Mouse (Mus musculus): ENCODE results near the gene Pde8a. TPM values are rescaled to one million over a fixed set of nuclear protein-coding genes. Genes with fewer than 3 reads are reported as not detected.

Gene Pde8a
- polyA plus RNA-seq, 1 experiment, result not detected

DNA sequence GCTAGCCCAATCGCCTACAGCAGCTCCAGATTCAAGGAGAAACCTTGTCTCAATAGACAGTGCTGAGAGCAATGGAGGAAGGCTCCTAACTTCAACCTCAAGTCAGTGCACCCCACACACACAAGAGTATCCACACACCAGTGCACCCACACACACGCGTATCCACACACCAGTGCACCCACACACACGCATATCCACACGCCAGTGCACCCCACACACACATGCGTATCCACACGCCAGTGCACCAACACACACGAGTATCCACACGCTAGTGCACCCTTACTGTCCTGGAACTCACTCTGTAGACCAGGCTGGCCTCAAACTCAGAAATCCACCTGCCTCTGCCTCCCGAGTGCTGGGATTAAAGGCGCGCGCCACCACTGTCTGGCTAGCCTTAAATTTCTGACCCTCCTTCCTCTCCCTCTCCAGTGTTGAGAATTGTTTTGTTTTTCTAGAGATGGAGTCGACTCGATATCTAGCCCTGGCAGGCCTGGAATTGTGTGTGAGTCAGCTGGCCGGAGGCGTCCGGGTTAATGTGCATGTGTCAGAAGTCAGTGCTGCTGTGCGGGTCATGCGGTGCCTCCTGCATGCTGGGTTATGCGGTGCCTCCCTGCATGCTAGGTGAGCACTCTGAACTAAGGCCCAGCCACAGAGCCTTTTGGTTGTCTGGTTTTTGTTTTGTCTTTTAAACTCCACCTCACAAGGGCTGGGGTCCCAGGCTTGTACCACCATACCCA is 124.6 kb downstream of the Pde8a start:
- no peak for TF ChIP-seq GATA1 (IDR thresholded peaks at IDR 0.05; ENCODE audit: low read length)

DNA sequence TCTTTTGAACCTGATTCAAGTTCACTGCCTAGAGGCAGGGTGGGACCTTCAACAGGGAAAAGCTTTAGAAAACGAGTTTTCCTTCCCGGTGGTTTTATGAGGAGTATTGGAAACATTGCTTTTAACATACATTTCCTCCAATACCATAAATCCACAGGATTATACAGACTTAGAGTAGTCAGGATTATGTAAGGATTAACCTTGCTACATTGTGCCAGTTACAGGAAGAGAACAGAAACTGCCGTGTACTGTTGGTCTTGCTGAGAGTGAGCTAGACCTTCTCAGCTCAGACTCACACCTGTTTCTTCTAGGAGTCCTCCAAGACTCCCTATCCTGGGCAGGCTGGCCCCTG is 125.1 kb downstream of the Pde8a start:
- TF ChIP-seq GATA1 (IDR thresholded peaks at IDR 0.05; ENCODE audit: low read length), result no peak

DNA sequence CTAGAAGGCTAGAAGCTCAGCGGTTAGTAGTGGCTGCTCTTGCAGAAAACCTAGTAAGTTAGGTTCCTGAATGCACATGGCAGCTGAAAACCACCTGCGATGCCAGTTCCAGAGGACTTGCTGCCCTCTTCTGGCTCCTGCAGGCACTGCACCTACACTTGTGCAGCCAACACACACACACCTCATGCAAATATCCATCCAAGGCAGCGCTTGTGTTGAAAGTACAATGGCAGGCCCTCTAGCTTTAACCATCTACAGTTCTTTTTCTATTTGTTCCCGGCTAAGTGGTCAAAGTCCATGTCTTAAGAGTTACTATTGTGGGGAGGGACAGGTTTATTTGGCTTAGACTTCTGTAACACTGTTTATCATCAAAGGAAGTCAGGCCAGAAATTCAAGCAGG is 126.4 kb downstream of the Pde8a start:
- TF ChIP-seq GATA1 (IDR thresholded peaks at IDR 0.05; ENCODE audit: low read length), result no peak

DNA sequence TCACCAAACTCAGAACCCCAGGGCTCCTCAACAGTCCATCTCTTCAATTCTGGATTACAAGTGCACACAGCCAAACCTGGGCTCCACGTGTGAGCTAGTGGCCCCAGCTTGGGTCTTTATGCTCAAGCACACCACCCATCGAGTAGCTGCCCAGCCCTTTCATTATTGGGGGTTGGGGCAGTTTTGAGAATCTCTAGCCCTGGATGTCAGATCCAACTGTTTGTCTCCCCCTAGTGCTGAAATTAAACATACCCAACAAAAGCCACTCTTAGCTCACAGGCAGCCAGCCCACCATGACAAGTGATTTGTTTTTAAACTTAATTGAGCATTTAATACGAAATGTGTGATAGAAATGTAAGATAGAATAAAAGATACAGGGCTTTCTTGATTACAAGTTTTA is 128.2 kb downstream of the Pde8a start:
- no peak for TF ChIP-seq GATA1 (IDR thresholded peaks at IDR 0.05; ENCODE audit: low read length)

DNA sequence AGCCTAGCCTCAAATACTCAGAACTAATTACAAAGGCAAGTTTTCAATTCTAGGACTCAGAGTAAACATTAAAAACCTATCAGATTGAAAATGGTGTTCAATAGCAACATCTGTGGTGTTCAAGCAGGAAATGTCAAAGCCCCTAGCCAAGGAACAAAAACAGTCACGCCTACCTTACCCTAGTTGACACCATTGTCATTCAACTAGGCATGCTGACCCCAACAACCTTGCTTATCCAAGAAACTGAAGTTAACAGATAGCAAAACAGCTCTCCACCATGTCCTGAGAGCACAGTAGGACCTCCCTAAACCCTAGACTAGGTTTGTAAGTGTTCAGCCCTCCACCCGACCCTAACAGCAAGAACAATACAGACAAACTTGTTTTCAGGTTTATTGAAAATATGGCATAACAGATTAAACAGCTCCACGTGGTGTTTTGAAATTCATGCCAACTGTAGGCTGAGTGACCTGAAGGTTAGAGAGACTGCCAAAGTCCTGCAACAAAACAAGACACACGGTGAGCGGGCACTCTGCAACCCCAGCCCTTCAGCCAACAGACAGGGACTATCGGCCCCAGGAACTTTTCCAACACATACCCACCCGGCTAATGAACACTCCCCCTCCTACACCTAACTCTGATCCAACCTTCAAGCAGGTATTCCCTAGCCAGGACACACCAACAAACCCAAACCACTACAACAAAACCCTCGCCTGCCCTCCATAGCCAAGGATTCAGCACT is 129.1 kb downstream of the Pde8a start:
- no peak for TF ChIP-seq GATA1 (IDR thresholded peaks at IDR 0.05; ENCODE audit: low read length)

DNA sequence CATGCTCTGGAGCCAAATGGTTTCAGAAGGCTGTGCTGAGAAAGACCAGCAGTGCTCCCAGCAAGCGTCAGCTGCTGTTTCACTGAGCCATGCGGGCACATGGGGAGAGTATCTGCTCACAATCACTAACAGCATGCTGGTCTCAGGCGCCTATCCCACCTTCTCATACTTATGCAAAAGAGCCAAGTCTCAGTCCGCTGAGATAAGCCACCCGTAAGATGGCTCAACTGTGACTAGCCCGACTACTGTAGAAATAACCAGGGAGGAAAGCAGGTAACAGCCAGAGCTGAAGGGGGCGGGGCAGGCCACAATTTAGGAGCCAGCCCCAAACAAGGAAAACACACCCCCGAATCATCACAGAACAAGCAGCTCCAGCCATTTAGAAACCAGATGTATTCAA is 129.9 kb downstream of the Pde8a start:
- TF ChIP-seq GATA1 (IDR thresholded peaks at IDR 0.05; ENCODE audit: low read length), result no peak

DNA sequence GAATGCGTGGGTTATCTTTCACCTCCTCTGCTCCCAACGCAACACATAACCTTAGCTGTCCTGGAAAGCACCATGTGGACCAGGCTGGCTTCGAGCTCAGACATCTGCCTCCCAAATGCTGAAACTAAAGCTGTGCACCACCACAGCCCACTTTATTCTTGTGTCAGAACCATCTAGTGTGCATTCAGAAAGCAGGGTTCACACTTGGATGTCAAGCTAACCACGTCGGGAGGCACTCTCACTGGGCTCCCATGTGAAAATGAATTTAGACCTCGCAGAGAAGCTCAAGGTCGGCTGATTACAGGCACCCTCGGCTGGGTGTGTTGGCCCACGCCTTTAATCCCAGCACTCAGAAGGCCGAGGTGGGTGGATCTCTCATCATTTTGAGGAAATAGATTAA is 130.4 kb downstream of the Pde8a start:
- TF ChIP-seq GATA1 (IDR thresholded peaks at IDR 0.05; ENCODE audit: low read length), result no peak

DNA sequence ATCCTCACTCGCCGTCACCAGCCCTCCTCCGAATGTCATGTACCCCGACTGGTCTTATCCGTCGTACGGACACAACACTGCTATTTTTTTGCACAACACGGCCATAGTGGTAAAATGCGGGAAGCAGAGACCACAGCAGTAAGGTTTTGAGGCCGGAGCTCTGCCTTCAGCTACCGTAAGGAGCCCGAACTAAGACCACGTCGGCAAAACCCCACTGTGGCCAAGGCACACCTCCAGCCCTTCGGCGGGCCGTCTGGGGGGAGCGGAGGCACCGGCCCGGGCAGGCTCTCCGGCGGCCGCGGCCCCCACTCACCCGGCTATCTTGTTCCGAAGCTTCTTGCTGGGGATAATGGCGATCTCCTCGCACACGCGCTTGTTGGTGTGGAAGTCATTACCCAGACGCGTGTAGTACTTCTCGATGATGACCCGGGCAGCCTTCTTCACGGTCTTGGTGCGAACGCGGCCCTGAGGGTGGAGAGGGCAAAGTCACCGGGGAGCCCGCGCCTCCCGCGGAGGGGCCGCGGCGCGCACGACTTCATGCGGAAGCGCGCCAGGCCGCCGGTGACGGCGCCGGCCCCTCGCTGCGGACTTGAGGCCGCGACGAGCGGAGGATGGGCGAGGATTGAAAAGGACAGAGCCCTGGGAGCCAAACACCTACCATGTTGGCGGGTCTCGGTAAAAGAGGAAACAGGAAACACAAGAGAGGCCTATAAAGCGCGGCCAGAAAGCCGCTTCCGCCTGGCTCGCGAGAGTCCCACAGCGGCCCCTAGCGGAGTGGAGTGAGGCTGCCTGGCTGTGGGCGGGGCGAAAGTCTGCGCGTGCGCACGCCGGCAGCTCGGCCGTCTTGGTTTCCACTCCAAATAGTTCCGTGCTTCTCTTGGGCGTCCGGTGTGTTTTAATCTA is 131.4 kb downstream of the Pde8a start, which contains the start of gene Rps17:
Gene Rps17 (minus strand): TSS at position 711 of the 903 bp plus-strand sequence.
- TF ChIP-seq GATA1 (IDR thresholded peaks at IDR 0.05; ENCODE audit: low read length), result no peak

DNA sequence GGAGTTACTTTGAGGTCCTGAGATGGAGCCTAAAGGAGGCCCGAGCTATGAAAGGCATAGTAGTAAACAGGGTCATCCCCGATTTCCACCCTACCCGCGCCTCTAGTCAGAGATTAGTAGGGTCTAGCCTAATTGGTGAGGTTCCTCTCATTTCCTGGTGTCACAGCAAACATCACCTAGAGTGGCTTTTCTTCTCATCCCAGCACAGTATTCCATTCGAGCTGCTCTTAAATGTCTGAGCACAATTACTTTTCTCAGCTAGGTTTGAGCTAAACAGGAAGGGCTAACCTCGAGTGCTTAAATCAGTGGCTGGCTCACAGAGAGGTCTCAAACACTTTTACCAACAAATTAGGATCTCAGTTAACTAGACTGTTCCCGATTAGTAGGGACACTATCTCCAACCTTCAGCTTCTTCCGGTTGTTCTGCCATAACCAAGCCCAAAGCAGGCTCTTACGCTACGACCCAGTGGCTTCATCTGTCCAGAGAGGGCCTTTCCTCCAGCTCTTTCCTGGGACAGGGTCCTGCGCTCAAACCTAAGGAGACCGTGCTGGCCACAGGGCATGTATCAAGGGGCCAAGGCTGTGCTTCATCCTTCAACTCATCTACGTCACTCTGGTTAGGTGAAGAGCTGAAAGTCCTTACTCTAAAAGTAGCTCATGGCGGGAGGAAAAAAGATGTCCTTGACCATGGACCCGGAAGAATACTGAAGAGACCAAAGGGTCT is 132.2 kb downstream of the Pde8a start:
- TF ChIP-seq GATA1 (IDR thresholded peaks at IDR 0.05; ENCODE audit: low read length), result no peak

DNA sequence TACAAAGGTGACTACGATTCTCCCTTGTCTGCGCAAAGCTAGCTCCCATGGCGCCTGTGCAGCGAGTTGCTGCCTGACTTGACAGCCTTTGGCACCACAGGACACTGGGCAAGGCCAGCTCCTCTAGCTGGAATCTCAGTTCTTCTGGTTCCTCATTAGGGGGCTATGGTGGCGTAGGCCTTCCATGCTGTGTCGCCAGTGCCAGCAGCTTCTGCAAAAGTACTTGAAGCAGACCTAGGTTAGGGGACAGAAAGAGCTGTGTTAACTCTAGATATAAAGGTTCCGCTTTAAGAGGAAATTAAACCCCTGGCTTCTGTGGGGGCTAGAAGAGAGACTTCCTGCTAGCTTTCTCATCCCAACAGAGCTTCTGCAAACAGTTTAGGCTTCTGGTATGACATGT is 134.8 kb downstream of the Pde8a start:
- no peak for TF ChIP-seq GATA1 (IDR thresholded peaks at IDR 0.05; ENCODE audit: low read length)

DNA sequence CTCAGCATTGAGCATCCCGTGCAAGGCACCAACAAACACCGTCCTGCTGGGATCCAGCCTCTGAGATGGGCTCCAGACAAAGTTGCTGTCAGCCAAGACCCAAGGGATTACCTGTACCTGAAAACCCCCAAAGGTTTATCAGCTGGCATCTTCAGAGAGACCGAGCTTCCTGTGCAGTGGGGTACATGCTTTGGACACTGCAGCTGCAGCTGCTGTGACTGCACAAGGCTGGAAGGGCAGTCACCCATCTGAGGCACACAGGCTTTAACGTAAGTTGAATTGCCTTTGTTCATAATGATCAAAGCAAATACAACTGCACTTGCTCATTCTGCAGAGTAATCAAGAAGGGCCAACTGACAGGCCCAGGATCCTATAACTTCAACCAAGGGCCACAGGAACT is 138.4 kb downstream of the Pde8a start:
- TF ChIP-seq GATA1 (IDR thresholded peaks at IDR 0.05; ENCODE audit: low read length), result no peak

DNA sequence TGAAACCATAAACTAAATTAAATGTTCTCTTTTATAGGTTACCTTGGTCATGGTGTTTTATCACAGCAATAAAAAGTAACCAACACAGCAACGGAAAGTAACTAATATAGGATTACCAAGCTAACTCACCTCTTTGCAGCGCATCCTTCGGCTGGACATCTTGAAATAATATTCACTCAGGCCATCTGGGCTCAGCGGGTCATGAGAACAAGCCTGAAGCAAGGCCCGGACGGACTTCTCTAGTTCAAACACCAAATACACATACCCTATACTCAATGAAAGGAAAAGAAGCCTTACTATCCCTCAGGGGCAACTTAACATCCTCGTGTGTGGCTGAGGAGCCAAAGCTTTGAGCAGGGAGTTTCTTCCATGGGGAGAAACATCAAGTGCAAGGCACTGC is 142.3 kb downstream of the Pde8a start:
- no peak for TF ChIP-seq GATA1 (IDR thresholded peaks at IDR 0.05; ENCODE audit: low read length)

DNA sequence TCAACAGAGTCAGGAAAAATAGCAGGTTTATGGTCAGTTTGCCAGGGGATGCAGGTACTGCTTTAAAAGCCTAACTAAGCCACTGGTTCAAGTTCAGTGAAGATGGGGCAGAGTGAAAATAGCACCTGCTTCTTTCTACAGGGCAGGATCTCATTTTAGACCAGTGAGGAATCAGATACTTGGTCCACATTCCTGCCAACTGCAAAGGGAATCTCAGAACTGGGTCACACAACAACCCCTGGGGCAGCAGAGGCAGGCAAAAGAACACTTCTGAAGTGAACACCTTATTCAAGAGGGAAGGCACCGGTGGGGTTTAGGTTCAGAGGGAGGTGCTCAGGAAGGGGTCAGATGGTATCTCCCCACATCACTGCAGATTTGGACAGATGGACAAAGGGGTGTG is 143.0 kb downstream of the Pde8a start:
- TF ChIP-seq GATA1 (IDR thresholded peaks at IDR 0.05; ENCODE audit: low read length), result no peak

DNA sequence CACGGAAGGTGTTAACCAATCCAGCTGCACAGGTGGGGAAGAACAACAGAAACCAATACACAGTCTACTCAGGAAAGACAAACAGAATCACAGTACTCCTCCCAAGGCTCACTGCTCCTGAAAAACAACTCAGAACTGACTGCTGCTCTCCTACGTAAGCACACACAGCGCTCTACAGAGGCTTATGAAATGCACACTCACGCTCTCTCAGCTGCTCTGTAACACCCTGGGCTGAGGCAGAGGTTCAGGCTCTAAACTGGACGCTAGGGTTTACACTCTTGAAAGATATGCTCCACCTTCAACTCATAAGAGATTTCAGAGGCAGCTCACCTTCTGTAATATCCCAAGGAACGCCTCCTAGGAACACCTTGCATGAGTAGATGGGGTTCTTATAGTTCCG is 143.6 kb downstream of the Pde8a start:
- no peak for TF ChIP-seq GATA1 (IDR thresholded peaks at IDR 0.05; ENCODE audit: low read length)

DNA sequence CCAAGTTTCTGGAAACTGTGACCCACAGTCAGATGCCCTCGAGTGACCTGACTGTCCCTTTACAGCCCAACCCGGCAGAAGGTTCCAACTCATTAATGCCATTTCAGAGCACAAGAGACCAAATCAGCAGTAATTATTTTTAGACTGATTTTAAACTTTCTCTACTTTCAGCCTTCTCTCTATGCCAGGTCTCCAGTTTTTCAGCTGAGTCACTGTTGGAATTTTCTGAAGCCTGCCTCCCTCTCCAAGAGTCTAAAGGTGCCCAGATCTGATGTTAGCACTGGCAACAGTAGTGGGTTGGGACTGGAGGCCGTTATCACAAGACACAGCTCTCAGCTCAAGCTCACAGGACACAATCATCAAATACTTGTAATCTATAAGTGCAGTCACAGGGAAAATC is 154.6 kb downstream of the Pde8a start:
- TF ChIP-seq GATA1 (IDR thresholded peaks at IDR 0.05; ENCODE audit: low read length), result no peak
